Mouse (Mus musculus) kidney, postnatal 4 days (tissue): Measurements from ENCODE around the gene Ly9.

Experiments
- DNase-seq, 2 experiments: peaks; one replicate each; pipeline ENCODE4 v3.0.0; 2021; ENCODE audit warnings: mixed read lengths in 2 of 2

The Ly9 gene

GRCm38 (mm10) chr1:171607176-171607575 is at the start of gene Ly9:
Gene Ly9, minus strand, starts transcription at chr1:171607410.
- no peak for DNase-seq

- DNase-seq: no peak
Observed at GRCm38 (mm10) chr1:171652734-171653133, 45.5 kb upstream of the Ly9 start, which contains the start of gene Slamf7. Gene Slamf7, minus strand, starts transcription at chr1:171653035.

DNA sequence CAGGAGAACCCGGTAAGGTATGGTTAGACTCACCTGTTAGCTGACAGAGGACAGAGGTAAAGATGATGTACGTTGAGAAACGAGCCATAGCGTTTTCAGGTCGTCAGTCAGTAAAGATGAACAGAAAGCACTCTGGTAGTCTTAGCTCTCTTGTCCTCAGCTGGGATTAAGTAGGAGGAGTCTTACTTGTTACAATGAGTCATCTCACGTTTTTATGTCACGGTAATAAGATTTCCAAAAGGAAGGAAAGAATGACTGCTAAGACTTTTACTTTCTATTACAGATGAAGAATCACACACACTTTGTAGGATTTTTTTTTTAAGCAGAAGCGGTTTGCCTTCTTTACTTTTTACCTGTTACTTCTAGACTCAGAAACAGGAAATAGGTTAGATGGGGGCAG is 41.6 kb upstream of the Ly9 start:
- no peak for DNase-seq

DNA sequence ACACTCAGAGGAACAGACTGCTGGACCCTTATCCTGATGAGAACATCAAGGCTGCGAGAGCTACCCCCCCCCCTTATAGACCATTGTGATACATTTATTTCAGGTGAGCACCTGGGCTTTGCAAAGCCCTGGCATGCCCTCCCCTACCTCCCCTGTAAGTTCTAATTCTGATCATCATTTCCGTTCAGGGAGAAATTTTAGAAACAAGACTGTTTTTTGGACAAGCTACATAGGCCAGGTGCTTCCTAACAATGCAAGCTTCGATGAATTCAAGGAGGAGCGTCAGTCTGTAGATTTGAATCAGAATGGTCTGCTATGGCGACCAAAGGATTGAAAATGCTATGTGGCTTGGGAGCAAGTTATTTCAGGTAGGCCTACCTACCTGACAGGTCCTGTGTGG is 40.5 kb upstream of the Ly9 start:
- DNase-seq: no peak

DNA sequence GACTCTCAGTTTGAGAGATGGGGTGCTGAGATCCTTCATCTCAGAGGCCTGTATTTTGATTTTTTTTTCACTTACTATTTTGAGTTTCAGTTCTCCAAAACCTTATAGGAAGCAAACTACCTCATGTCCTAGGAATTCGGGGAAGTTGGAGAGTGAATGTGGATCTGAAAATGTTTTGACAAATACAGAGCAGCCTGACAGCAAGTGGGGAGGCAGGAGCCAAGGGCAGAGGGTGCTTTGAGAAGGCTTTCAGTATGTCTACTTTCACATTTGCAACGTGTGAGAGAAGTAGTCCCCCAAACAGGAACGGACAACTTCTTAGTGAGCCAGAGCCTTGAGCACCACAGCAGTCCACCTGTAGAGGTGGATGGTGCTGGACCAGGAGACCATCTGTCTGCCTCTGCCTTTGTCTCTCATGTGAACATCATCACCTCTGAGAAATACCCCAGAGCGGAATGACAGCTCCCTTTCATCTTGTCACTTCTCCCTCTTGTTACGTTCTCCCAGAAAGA is 39.3 kb upstream of the Ly9 start:
- no peak for DNase-seq

DNA sequence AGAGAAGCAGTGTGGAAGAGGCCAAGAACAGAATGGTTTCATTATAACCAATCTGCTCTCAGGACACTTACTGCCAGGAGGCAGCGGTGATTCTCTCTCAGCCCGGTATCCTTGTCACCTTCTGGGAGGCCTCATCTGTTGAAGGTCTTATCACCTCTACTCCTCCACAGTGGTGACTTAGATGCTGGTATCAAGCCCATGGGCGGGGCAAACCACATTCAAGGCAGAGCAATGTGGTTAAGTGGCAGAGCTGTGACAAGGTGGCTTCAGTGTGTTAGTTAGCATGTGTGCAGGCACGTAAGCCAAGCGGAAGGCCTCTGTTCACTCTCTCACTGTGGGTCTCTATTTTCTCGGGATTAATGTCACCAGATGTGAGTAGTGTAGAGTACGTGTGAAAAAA is 36.4 kb upstream of the Ly9 start:
- DNase-seq: no peak

GRCm38 (mm10) chr1:171640796-171641195 is 33.6 kb upstream of the Ly9 start:
- DNase-seq: no peak

GRCm38 (mm10) chr1:171638686-171639085 is 31.5 kb upstream of the Ly9 start:
- DNase-seq: no peak

DNA sequence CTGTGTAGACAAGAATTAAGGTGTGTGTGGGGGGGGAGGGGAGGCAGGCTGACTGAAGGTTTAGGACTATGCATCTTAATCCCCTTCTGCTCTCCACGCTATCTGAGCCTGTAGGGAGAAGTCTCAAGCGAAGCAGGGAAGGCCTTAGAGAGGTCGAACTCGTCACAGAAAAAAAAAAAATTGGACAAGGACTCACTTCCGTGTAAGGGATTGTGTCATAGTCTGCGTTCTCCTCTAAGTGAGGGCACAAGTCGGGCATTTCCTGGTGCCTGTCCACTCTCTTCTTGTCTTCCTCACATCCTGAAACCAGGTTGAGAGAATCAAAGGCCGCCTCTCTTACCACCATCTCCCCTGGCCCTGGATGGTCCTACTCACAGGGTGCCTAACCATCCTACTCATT is 29.9 kb upstream of the Ly9 start:
- no peak for DNase-seq

GRCm38 (mm10) chr1:171635696-171636095 is 28.5 kb upstream of the Ly9 start:
- DNase-seq: no peak

- DNase-seq: no peak
Observed at GRCm38 (mm10) chr1:171631447-171631846, 24.2 kb upstream of the Ly9 start.

DNA sequence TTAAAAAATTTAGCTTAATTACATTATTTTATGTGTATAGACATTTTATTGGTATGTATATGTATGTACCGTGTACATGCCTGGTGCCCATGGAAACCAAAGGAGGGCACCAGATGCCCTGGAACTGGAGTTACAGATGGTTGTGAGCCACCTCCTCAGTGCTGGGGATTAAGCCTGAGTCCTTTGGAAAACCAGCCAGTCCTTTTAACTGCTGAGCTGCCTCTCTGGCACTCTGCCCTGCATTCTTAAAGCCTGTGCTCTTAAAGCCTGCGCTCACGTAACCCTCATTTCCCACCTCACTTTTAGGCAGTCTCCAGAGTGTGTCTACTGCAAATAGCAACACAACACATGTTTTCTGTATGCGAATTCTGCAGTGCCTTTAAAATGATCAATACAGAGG is 23.7 kb upstream of the Ly9 start:
- DNase-seq: no peak

DNA sequence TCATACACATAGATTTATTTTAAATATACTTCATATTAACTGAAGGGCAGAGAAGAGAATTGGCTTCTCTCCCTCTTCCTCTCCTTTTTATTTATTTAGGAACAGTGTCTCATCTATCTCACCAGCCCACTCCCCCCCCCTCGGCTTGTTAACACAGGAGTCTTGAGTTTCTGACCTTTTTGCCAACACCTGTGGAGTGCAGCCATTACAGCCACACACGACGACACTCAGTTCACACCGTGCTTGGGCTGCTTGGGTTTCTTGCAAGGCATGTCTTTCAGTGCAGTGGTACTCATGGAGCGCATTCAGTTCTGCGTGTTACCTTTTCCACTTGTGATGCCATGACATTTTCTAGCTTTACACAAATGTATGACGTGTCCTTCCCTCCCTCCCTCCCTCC is 22.8 kb upstream of the Ly9 start:
- DNase-seq: no peak

DNA sequence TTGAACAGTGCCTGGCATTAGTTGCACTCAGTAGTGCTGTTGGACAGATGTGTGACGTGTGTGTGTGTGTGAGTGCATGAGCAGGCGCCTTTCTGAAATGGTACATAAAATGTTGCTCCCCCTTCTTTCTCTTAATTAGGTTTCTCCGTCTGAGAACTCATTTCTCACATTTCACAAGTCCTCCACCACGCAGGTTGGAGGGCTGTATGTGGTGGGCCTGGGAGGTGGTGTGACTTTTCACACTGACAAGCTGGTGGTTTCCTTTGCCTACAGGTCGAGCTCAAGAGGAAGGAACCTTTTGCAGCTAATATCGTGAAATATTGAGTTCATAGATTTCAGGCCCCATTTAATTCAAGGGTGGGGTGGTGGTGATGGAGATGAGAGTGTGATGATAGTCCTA is 22.0 kb upstream of the Ly9 start:
- DNase-seq: no peak

GRCm38 (mm10) chr1:171627801-171628200 is 20.6 kb upstream of the Ly9 start:
- DNase-seq: no peak

DNA sequence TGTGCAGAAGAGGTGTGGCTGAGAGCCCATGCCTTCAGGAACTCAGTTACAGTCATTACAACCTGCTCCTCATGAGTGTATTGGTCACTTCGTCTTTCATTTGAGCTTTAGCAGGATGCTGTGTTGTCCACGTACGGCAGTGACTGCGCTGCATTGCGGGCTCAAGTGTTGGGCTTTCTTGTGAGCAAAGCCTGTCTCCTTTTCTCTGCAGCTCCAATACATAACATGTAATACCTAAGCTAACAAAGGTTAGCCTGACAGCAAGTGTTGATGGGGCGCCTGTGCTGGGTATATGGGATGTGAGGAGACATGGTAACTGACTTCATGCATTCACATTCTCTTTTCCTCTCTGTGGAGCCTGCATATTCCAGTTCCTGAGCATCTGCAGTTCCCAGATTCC is 12.9 kb upstream of the Ly9 start:
- no peak for DNase-seq

- no peak for DNase-seq
Observed at GRCm38 (mm10) chr1:171619645-171620044, 12.4 kb upstream of the Ly9 start.

DNA sequence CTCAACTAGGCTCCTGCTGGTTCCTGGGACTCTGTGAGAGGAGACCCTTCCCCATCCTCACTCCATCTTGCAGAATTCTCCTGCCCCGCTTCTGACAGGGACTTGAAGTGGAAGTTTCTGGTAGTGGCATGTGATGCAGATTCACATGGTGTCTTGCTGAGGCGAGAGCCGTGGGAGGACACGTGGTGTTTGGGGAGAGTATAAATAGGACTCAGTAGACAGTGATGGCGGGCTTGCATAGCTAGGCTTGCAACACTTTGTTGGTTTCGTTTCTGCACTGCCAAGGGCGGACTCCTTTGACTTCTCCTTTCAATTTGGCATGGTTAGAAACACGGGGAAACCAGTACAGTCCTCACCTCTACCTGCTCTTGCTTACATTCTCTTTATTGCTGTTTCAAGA is 11.8 kb upstream of the Ly9 start:
- peak in 1 of 2 experiments; percentile 6 for DNase-seq

DNA sequence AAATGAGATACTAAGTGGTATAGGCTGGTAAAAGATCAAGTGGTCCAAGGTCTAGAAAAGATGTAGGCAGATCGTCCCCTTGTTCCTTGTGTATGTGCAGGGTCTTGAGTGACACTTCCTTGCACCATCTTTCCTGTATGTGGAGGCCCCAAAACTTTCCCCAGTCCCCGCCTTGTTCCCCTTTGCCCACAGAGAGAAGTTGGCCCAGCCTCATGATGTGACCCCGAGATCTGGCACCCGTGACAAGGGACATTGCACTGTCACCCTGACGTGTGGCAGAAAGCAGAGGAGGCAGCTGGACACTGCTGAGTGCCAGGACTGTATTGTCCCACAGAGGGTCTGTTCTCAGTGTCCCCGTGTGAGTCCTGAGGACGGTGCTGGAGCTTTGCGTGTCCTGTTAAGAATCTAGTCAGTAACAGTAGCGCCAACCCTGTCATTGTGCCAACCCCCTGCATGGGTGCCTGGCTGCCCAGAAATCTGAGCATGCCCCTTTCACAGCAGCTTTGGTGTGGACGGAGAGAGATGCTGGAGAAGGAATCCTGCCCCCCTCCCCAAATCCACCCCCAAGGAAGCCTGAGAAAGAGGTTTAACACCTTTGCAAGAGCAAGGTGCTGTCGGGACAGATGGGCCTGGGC is 9.8 kb upstream of the Ly9 start:
- DNase-seq: no peak

DNA sequence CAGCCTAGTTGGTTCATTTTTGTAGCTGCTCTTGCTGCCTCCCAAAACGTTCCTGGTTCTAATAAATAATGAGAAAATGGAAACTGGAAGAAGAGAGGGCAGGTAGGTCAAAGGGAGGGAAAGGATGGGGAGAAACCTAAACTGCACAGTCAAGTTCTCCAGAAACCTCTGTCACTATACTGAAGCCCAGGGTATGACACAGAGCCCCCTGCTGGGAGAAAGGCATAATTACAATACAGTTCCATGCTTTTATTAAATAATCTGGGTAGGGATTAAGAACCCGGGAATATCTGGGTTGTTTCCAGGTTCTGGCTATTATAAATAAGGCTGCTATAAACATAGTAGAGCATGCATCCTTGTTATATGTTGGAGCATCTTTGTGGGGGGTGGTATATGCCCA is 6.8 kb upstream of the Ly9 start:
- DNase-seq: no peak

GRCm38 (mm10) chr1:171610781-171611180 is 3.6 kb upstream of the Ly9 start:
- DNase-seq: peak; percentile 22 to 24

GRCm38 (mm10) chr1:171610026-171610425 is 2.8 kb upstream of the Ly9 start:
- DNase-seq: no peak

GRCm38 (mm10) chr1:171606656-171607055 is 554 bp downstream of the Ly9 start:
- no peak for DNase-seq

- DNase-seq: no peak
Observed at GRCm38 (mm10) chr1:171604686-171605085, 2.5 kb downstream of the Ly9 start.

GRCm38 (mm10) chr1:171584584-171584983 is 22.6 kb downstream of the Ly9 start:
- DNase-seq: no peak
